Comparison of ENCODE assay signal across 10 mouse cellular contexts in the genomic region with DNA sequence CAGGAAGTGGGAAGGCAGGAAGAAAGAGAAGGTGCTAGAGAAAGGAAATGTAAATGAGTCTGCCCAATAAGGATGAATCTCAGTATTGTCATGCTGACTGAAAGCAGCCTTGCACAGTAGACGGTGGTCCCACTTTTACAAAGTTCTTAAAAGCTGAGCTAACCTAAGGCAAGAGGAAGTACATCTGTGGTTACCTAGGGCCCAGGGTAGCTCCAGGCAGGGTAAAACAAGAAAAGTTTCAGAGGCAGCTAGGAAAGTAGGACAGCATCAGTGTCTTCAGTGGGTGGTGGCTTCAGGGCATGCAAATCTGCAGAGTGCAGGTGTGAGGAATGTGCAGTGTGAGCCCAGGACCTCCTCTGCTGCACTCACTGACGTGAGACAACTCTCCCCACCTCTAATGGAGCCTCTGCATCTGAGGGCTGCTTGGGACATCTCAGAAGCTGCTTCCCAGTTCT. TPM values are rescaled to one million over a fixed set of nuclear protein-coding genes. Genes with fewer than 3 reads are reported as not detected.
DNase-seq lines count a peak whose midpoint lies in the region; ATAC-seq lines count a peak whose summit lies in the region.
"Had no signal": no experiment of that assay in that cellular context is flagged by ENCODE, and none has a peak within 500 bp of the region (broad histone marks: within the 10 kb centered on the region; RNA-seq: fewer than 3 reads in every experiment).

No protein-coding gene starts in this region.

- H3K9ac ChIP-seq in heart, embryonic 16.5 days (ENCODE audit: low read length): no peak overlapping the region
- peak overlapping the region; percentile 49; the same call in 1 of the 2 replicates for H3K9ac ChIP-seq in liver, embryonic 13.5 days
- no peak overlapping the region for H3K9ac ChIP-seq in stomach, embryonic 15.5 days

- peaks cover 10% of the 10 kb centered on the region for H3K4me1 ChIP-seq in heart, embryonic 16.5 days (ENCODE audit: control insufficient read depth, insufficient read depth, low read length)
- peaks cover 58% of the 10 kb centered on the region for H3K4me1 ChIP-seq in liver, embryonic 13.5 days (replicated peaks)
- H3K4me1 ChIP-seq in stomach, embryonic 15.5 days: no peaks in the 10 kb centered on the region

- no peak overlapping the region for H3K27ac ChIP-seq in heart, embryonic 16.5 days (ENCODE audit: low read length)
- H3K27ac ChIP-seq in liver, embryonic 13.5 days: peak overlapping the region; percentile 94
- H3K27ac ChIP-seq in stomach, embryonic 15.5 days: peak overlapping the region; percentile 31; the same call in 1 of the 2 replicates
- H3K27ac ChIP-seq: hindbrain, postnatal 0 days had no signal

- H3K9me3 ChIP-seq in heart, embryonic 16.5 days (replicated peaks; ENCODE audit: control insufficient read depth, low read length): no peaks in the 10 kb centered on the region
- no peaks in the 10 kb centered on the region for H3K9me3 ChIP-seq in liver, embryonic 13.5 days (replicated peaks)
- no peaks in the 10 kb centered on the region for H3K9me3 ChIP-seq in stomach, embryonic 15.5 days

- no peak overlapping the region for H3K4me2 ChIP-seq in heart, embryonic 16.5 days (ENCODE audit: low read depth, low read length)
- peak overlapping the region; percentile 67 for H3K4me2 ChIP-seq in liver, embryonic 13.5 days
- no peak overlapping the region for H3K4me2 ChIP-seq in stomach, embryonic 15.5 days

- H3K4me3 ChIP-seq in heart, embryonic 16.5 days (ENCODE audit: low read length): no peak overlapping the region
- H3K4me3 ChIP-seq in liver, embryonic 13.5 days (replicated peaks): peak overlapping the region; percentile 18
- no peak overlapping the region for H3K4me3 ChIP-seq in stomach, embryonic 15.5 days (replicated peaks)

- ATAC-seq in heart, embryonic 16.5 days (replicated peaks; ENCODE audit: extremely low read depth, insufficient read depth, low FRiP score): peak; percentile 43; the same call in 1 of the 2 replicates
- ATAC-seq in activated CD4-positive, CD25-positive, alpha-beta regulatory T cell, adult 4 months: peak; percentile 20
- peak; percentile 68 for ATAC-seq in liver, embryonic 13.5 days (ENCODE audit: low read depth)
- peak; percentile 56 for ATAC-seq in stomach, embryonic 15.5 days (ENCODE audit: insufficient read depth, low FRiP score, low read depth)
- ATAC-seq: hindbrain, postnatal 0 days had no signal

- no peaks in the 10 kb centered on the region for H3K27me3 ChIP-seq in heart, embryonic 16.5 days (ENCODE audit: control insufficient read depth, insufficient read depth, low read length)
- H3K27me3 ChIP-seq in liver, embryonic 13.5 days: peaks cover 33% of the 10 kb centered on the region
- no peaks in the 10 kb centered on the region for H3K27me3 ChIP-seq in stomach, embryonic 15.5 days (replicated peaks)

- no peaks in the 10 kb centered on the region for H3K36me3 ChIP-seq in heart, embryonic 16.5 days (ENCODE audit: control insufficient read depth, insufficient read depth)
- H3K36me3 ChIP-seq in liver, embryonic 13.5 days: no peaks in the 10 kb centered on the region
- H3K36me3 ChIP-seq in stomach, embryonic 15.5 days: no peaks in the 10 kb centered on the region

- 39% methylated on average over 2 of the region's 2 CpGs for whole genome bisulfite sequencing in heart, embryonic 16.5 days
- WGBS in liver, embryonic 13.5 days (ENCODE audit: insufficient replicate concordance): 15% methylated on average over 2 of the region's 2 CpGs
- WGBS in stomach, embryonic 15.5 days: 38% methylated on average over 2 of the region's 2 CpGs

- no peak for DNase-seq in heart, postnatal 4 days
- no peak for DNase-seq in liver, embryonic 13.5 days
- no peak for DNase-seq in urinary bladder, adult 2 months (ENCODE audit: low spot score)
- no peak for DNase-seq in heart, adult 8-10 months (ENCODE audit: low spot score)
- no peak for DNase-seq in embryo, embryonic 10.5 days (ENCODE audit: low spot score)
- DNase-seq: cerebellum, adult 11 months had no signal

RNA-seq across cellular contexts. Expression of a gene that starts 38.9 kb away (rescaled TPM):
- polyA plus RNA-seq in heart, embryonic 16.5 days (2015; fragmentation: Nextera tagmentation; extraction: Ambion mirVana): 113 TPM in 2 replicates
- total RNA-seq in heart, postnatal 4 days (2021): 100 to 1,000 TPM; 158 to 160 TPM
- 10 to 100 TPM; 19.1 to 21.2 TPM for polyA plus RNA-seq in activated CD4-positive, CD25-positive, alpha-beta regulatory T cell, adult 4 months (2017; shearing (Covaris generic))
- polyA plus RNA-seq in liver, embryonic 13.5 days (2015; fragmentation: Nextera tagmentation; extraction: Ambion mirVana): 465 and 535 TPM in 2 replicates
- 201 and 209 TPM in 2 replicates for polyA plus RNA-seq in stomach, embryonic 15.5 days (2015; fragmentation: Nextera tagmentation; extraction: Ambion mirVana)
- polyA plus RNA-seq in urinary bladder, adult 2 months (2012; rRNA removed): 64.4 and 68.4 TPM in 2 replicates
- total RNA-seq in heart, adult 8-10 months (2022): 10 to 100 TPM; 65.7 to 84.1 (median 79.2) TPM
